ENCODE assay signal across 9 mouse cellular contexts in genomic region chr2:75246082-75246743, GRCm38 (mm10).
A peak's percentile ranks its signal among the peaks of the same experiment; 100 is the strongest.
DNase-seq lines count a peak whose midpoint lies in the region; ATAC-seq and TF ChIP-seq lines count a peak whose summit lies in the region.
"Had no signal": no experiment of that assay in that cellular context is flagged by ENCODE, and none has a peak within 500 bp of the region (broad histone marks: within the 10 kb centered on the region; RNA-seq: fewer than 3 reads in every experiment).

No protein-coding gene starts in this region.

- no peak for TF ChIP-seq CTCF in layer of hippocampus, adult 2 months (conservative IDR thresholded peaks at IDR 0.05)

- peak overlapping the region; percentile 23; the same call in 1 of the 2 replicates for H3K4me3 ChIP-seq in layer of hippocampus, adult 2 months
- H3K4me3 ChIP-seq in heart, embryonic 12.5 days = no peak overlapping the region
- H3K4me3 ChIP-seq: liver, embryonic 15.5 days had no signal

- DNase-seq in layer of hippocampus, adult 2 months (ENCODE audit: low spot score in 2 of 2) = no peak
- no peak for DNase-seq in layer of hippocampus, adult 8-10 months (ENCODE audit: low spot score in 2 of 2)
- peak; percentile 36 for DNase-seq in embryo, embryonic 10.5 days (ENCODE audit: low spot score)
- peak; percentile 27 for DNase-seq in mesoderm, embryonic 11.5 days (ENCODE audit: low read depth, low spot score)
- DNase-seq in ovary, postnatal 36 days (ENCODE audit: low spot score) = no peak
- no peak for DNase-seq in cerebellum, adult 8-10 months
- DNase-seq in thymus, adult 18-20 months = no peak

- WGBS in heart, embryonic 12.5 days = 33% methylated on average over 12 of the region's 12 CpGs

- no peaks in the 10 kb centered on the region for H3K36me3 ChIP-seq in heart, embryonic 12.5 days
- H3K36me3 ChIP-seq: liver, embryonic 15.5 days had no signal

- no peak overlapping the region for H3K27ac ChIP-seq in layer of hippocampus, adult 2 months
- no peak overlapping the region; the same call in 1 of the 2 replicates for H3K27ac ChIP-seq in heart, embryonic 12.5 days (ENCODE audit: poor library complexity, severe bottlenecking)
- H3K27ac ChIP-seq: liver, embryonic 15.5 days had no signal

- no peaks in the 10 kb centered on the region for H3K9me3 ChIP-seq in heart, embryonic 12.5 days (replicated peaks)
- H3K9me3 ChIP-seq: liver, embryonic 15.5 days had no signal

- H3K9ac ChIP-seq in heart, embryonic 12.5 days = no peak overlapping the region
- H3K9ac ChIP-seq: liver, embryonic 15.5 days had no signal

- ATAC-seq in heart, embryonic 12.5 days (ENCODE audit: insufficient number of reproducible peaks, low FRiP score) = no peak

- no peaks in the 10 kb centered on the region for H3K4me1 ChIP-seq in heart, embryonic 12.5 days (replicated peaks)
- H3K4me1 ChIP-seq: liver, embryonic 15.5 days had no signal

- peak overlapping the region; percentile 31 for H3K4me2 ChIP-seq in heart, embryonic 12.5 days
- H3K4me2 ChIP-seq: liver, embryonic 15.5 days had no signal

- H3K27me3 ChIP-seq in heart, embryonic 12.5 days (replicated peaks) = no peaks in the 10 kb centered on the region
- H3K27me3 ChIP-seq: liver, embryonic 15.5 days had no signal

Comparison
In these comparisons a context has a peak if more than half of its experiments do, and no peak if none do; other contexts are left out.
1. DNase-seq: peak in embryo, embryonic 10.5 days (single experiment) and mesoderm, embryonic 11.5 days (single experiment); none in layer of hippocampus, adult 2 months (0 of 2), layer of hippocampus, adult 8-10 months (0 of 2), ovary, postnatal 36 days (single experiment), cerebellum, adult 8-10 months (single experiment) and thymus, adult 18-20 months (0 of 2).